Mouse (Mus musculus): ENCODE measurements around the gene Pabpc6. TPM values are rescaled to one million over a fixed set of nuclear protein-coding genes. Genes with fewer than 3 reads are reported as not detected.

The Pabpc6 gene
- polyA plus RNA-seq, 1 experiment from 2014 or later: not detected

GRCm38 (mm10) chr17:9627011-9627410 is 42.5 kb downstream of the Pabpc6 start:
- Histone ChIP-seq H3K4me3 (replicated peaks; ENCODE audit: low read length) (no peak overlapping the region), H3K9ac (ENCODE audit: low read length) (no peak overlapping the region), H3K4me2 (ENCODE audit: low read depth, low read length) (no peak overlapping the region), H3K36me3 (ENCODE audit: control insufficient read depth, insufficient read depth, low read length) (no peaks in the 10 kb centered on the region), H3K4me1 (ENCODE audit: control insufficient read depth, insufficient read depth, low read length) (no peaks in the 10 kb centered on the region), H3K27me3 (ENCODE audit: control insufficient read depth, insufficient read depth, low read length) (no peaks in the 10 kb centered on the region), H3K9me3 (replicated peaks; ENCODE audit: control insufficient read depth, low read length) (no peaks in the 10 kb centered on the region), H3K27ac (ENCODE audit: low read length) (no peak overlapping the region)
- no peak for ATAC-seq (ENCODE audit: insufficient read depth, low FRiP score)

Other genes with a start within 250 kb of the Pabpc6 start
- not detected in 2 replicates for gene Gm17728, start 247.7 kb downstream of the Pabpc6 start, polyA plus RNA-seq (2015; fragmentation: Nextera tagmentation; extraction: Ambion mirVana)